Mouse (Mus musculus) retina, postnatal 1 day (tissue): Measurements from ENCODE around the gene Dcst2.

ENCODE experiments used
- DNase-seq: peaks from one replicate; pipeline ENCODE4 v3.0.0-alpha.2; 2012

Dcst2 gene

GRCm38 (mm10) chr3:89418170-89418860 lies 56.5 kb downstream of the Dcst2 start, which contains the start of the genes Cks1b and Shc1:
Gene Cks1b, minus strand, starts transcription at chr3:89418383.
Gene Shc1, plus strand, starts transcription at chr3:89418443.
- peak; percentile 100 for DNase-seq

GRCm38 (mm10) chr3:89418861-89419250 lies 57.1 kb downstream of the Dcst2 start:
- DNase-seq: no peak

GRCm38 (mm10) chr3:89419571-89419970 lies 57.8 kb downstream of the Dcst2 start:
- DNase-seq: no peak

- DNase-seq: no peak
Measured at GRCm38 (mm10) chr3:89419981-89420380, 58.2 kb downstream of the Dcst2 start.

- DNase-seq: no peak
Measured at GRCm38 (mm10) chr3:89420421-89420820, 58.6 kb downstream of the Dcst2 start.

- peak; percentile 73 for DNase-seq
Measured at GRCm38 (mm10) chr3:89421002-89421774, 59.4 kb downstream of the Dcst2 start.

- no peak for DNase-seq
Measured at GRCm38 (mm10) chr3:89421810-89422473, 60.2 kb downstream of the Dcst2 start.

- no peak for DNase-seq
Measured at GRCm38 (mm10) chr3:89422556-89423205, 60.9 kb downstream of the Dcst2 start.

- DNase-seq: no peak
Measured at GRCm38 (mm10) chr3:89424416-89425140, 62.8 kb downstream of the Dcst2 start.

GRCm38 (mm10) chr3:89425141-89425525 lies 63.4 kb downstream of the Dcst2 start:
- no peak for DNase-seq

GRCm38 (mm10) chr3:89425876-89426275 lies 64.1 kb downstream of the Dcst2 start:
- no peak for DNase-seq
